In genomic region chr6:34710848-34711247, GRCm38 (mm10) we compare ENCODE assay signal across 8 mouse cellular contexts.
A peak's percentile ranks its signal among the peaks of the same experiment; 100 is the strongest.
DNase-seq lines count a peak whose midpoint lies in the region; ATAC-seq and TF ChIP-seq lines count a peak whose summit lies in the region.

No protein-coding gene starts in this region.

- ATAC-seq in kidney, embryonic 15.5 days (replicated peaks; ENCODE audit: low FRiP score), result no peak
- ATAC-seq in intestine, embryonic 15.5 days, result no peak
- no peak for ATAC-seq in neural tube, embryonic 12.5 days (ENCODE audit: low FRiP score, low read depth)

- H3K27ac ChIP-seq in kidney, embryonic 15.5 days, result no peak overlapping the region
- no peak overlapping the region for H3K27ac ChIP-seq in intestine, embryonic 15.5 days
- no peak overlapping the region for H3K27ac ChIP-seq in neural tube, embryonic 12.5 days
- no peak overlapping the region for H3K27ac ChIP-seq in left cerebral cortex, adult 2 months

- peak overlapping the region; percentile 73 for H3K4me2 ChIP-seq in kidney, embryonic 15.5 days
- peak overlapping the region; percentile 60 for H3K4me2 ChIP-seq in intestine, embryonic 15.5 days (replicated peaks)
- H3K4me2 ChIP-seq in neural tube, embryonic 12.5 days (replicated peaks), result peak overlapping the region; percentile 75

- WGBS in kidney, embryonic 15.5 days, result 52% methylated on average over 5 of the region's 5 CpGs
- WGBS in intestine, embryonic 15.5 days, result 52% methylated on average over 5 of the region's 5 CpGs
- WGBS in neural tube, embryonic 12.5 days, result 54% methylated on average over 5 of the region's 5 CpGs

- no peak for DNase-seq in kidney, postnatal 25 days
- DNase-seq in embryo, embryonic 11 days, result peak; percentile 42
- DNase-seq in gastrocnemius, postnatal 36 days, result no peak
- no peak for DNase-seq in thymus, postnatal 14 days
- DNase-seq in left cerebral cortex, adult 2 months (ENCODE audit: extremely low spot score in 1 of 2, low spot score in 2 of 2), result no peak

- intact Hi-C loops in gastrocnemius, postnatal 36 days (cut with DNase I), result no loop called here
- intact Hi-C loops in left cerebral cortex, adult 2 months (cut with DNase I), result no loop called here

- peak overlapping the region; percentile 46; the same call in 1 of the 2 replicates for H3K9ac ChIP-seq in kidney, embryonic 15.5 days
- H3K9ac ChIP-seq in intestine, embryonic 15.5 days, result no peak overlapping the region
- no peak overlapping the region for H3K9ac ChIP-seq in neural tube, embryonic 12.5 days

- H3K36me3 ChIP-seq in kidney, embryonic 15.5 days, result no peaks in the 10 kb centered on the region
- no peaks in the 10 kb centered on the region for H3K36me3 ChIP-seq in intestine, embryonic 15.5 days
- H3K36me3 ChIP-seq in neural tube, embryonic 12.5 days, result no peaks in the 10 kb centered on the region

- no peak for TF ChIP-seq CTCF in left cerebral cortex, adult 2 months (IDR thresholded peaks at IDR 0.05)

- H3K4me3 ChIP-seq in kidney, embryonic 15.5 days (replicated peaks), result peak overlapping the region; percentile 58
- 0 out of 2 replicates have a peak overlapping the region, but pooled peaks have one; percentile 7 for H3K4me3 ChIP-seq in intestine, embryonic 15.5 days (replicated peaks)
- peak overlapping the region; percentile 19; the same call in 1 of the 2 replicates for H3K4me3 ChIP-seq in neural tube, embryonic 12.5 days
- H3K4me3 ChIP-seq in left cerebral cortex, adult 2 months, result no peak overlapping the region

- no peaks in the 10 kb centered on the region for H3K9me3 ChIP-seq in kidney, embryonic 15.5 days (replicated peaks)
- H3K9me3 ChIP-seq in intestine, embryonic 15.5 days, result no peaks in the 10 kb centered on the region
- no peaks in the 10 kb centered on the region for H3K9me3 ChIP-seq in neural tube, embryonic 12.5 days

- peaks cover 58% of the 10 kb centered on the region for H3K4me1 ChIP-seq in kidney, embryonic 15.5 days
- H3K4me1 ChIP-seq in intestine, embryonic 15.5 days (replicated peaks), result peaks cover 28% of the 10 kb centered on the region
- H3K4me1 ChIP-seq in neural tube, embryonic 12.5 days, result peaks cover 28% of the 10 kb centered on the region

- no peaks in the 10 kb centered on the region for H3K27me3 ChIP-seq in kidney, embryonic 15.5 days
- no peaks in the 10 kb centered on the region for H3K27me3 ChIP-seq in intestine, embryonic 15.5 days (replicated peaks)
- H3K27me3 ChIP-seq in neural tube, embryonic 12.5 days (replicated peaks), result no peaks in the 10 kb centered on the region
